Mouse (Mus musculus): Measurements from ENCODE around the gene Prkaa1. TPM values are rescaled to one million over a fixed set of nuclear protein-coding genes. Genes with fewer than 3 reads are reported as not detected.
"Not testable (repeated sequence)": the region's sequence is repeated elsewhere in the genome, so short reads cannot be mapped to it uniquely, and the experiment has no call there.

The Prkaa1 gene
- polyA plus RNA-seq, 1 experiment from 2014 or later, result 12.2 TPM

DNA sequence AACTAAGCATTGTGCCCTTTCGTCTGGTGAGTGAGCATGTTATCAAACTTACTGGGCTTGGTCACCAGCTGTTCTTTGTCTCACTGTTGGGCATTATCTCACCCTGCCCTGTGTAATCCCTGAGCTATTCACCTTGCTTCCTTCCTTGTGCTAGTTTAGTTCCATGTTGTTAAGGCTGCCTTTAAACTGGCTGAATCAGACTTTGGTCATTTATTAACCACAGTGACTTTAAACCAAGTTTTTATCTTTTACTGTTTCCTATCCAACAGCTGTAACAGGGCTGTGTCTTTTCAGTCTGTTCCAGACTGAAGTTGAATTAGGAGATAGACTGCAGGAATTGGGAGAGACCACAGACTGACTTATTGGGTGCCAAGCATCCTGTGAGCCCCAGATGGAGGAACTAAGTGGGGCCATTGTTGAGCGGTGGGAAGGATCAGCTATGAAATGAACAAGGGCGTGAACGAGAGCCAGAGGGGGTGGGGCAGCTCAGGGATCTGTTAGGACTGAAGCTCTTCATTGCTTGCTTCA lies 52.4 kb downstream of the Prkaa1 start:
- WGBS (ENCODE audit: insufficient replicate concordance), result 10% methylated on average over 4 of the region's 4 CpGs
- Histone ChIP-seq H3K4me1 (replicated peaks) (peaks cover 27% of the 10 kb centered on the region), H3K36me3 (replicated peaks) (0 out of 2 replicates have a peak, but pooled peaks cover 4% of the 10 kb centered on the region), H3K27me3 (no peaks in the 10 kb centered on the region), H3K27ac (replicated peaks) (peak overlapping the region; percentile 65), H3K4me2 (peak overlapping the region; percentile 32; the same call in 1 of the 2 replicates), H3K9me3 (replicated peaks) (no peaks in the 10 kb centered on the region), H3K9ac (no peak overlapping the region), H3K4me3 (replicated peaks) (no peak overlapping the region)
- ATAC-seq (ENCODE audit: insufficient read depth), result peak; percentile 56

- Histone ChIP-seq H3K36me3 (replicated peaks) (0 out of 2 replicates have a peak, but pooled peaks cover 2% of the 10 kb centered on the region), H3K4me1 (replicated peaks) (peaks cover 31% of the 10 kb centered on the region), H3K27me3 (no peaks in the 10 kb centered on the region), H3K9ac (no peak overlapping the region), H3K27ac (replicated peaks) (no peak overlapping the region), H3K4me3 (replicated peaks) (no peak overlapping the region), H3K4me2 (no peak overlapping the region), H3K9me3 (replicated peaks) (no peaks in the 10 kb centered on the region)
- WGBS (ENCODE audit: insufficient replicate concordance), result 47% methylated on average over 4 of the region's 4 CpGs
- no peak for ATAC-seq (ENCODE audit: insufficient read depth)
Measured at GRCm38 (mm10) chr15:5196691-5197090, 53.0 kb downstream of the Prkaa1 start.

DNA sequence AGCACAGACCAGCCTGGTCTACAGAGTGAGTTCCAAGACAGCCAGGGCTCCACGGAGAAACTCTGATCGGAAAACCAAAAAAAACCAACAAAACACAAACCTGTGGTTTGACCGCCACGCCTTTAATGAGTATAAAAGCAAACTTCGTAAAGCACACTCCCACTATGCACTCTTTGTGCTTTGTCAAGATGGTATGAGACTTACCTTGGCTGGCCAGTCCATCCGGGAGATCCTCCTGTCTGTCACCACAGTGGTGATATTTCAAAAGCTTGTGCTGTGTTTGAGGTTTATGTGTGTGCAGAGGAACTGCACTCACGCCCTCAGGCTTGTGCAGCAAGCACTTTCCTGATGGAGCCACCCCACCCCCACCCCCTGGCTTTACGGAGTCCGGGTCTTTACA lies 61.6 kb downstream of the Prkaa1 start:
- H3K4me1 ChIP-seq (replicated peaks), result 0 out of 2 replicates have a peak, but pooled peaks cover 4% of the 10 kb centered on the region
- no peaks in the 10 kb centered on the region for H3K27me3 ChIP-seq
- no peak overlapping the region for H3K4me2 ChIP-seq
- H3K4me3 ChIP-seq (replicated peaks), result no peak overlapping the region
- 78% methylated on average over 9 of the region's 9 CpGs for WGBS (ENCODE audit: insufficient replicate concordance)
- H3K9me3 ChIP-seq (replicated peaks), result no peaks in the 10 kb centered on the region
- no peak overlapping the region for H3K27ac ChIP-seq (replicated peaks)
- H3K36me3 ChIP-seq (replicated peaks), result no peaks in the 10 kb centered on the region
- no peak for ATAC-seq (ENCODE audit: insufficient read depth)
- H3K9ac ChIP-seq, result no peak overlapping the region

DNA sequence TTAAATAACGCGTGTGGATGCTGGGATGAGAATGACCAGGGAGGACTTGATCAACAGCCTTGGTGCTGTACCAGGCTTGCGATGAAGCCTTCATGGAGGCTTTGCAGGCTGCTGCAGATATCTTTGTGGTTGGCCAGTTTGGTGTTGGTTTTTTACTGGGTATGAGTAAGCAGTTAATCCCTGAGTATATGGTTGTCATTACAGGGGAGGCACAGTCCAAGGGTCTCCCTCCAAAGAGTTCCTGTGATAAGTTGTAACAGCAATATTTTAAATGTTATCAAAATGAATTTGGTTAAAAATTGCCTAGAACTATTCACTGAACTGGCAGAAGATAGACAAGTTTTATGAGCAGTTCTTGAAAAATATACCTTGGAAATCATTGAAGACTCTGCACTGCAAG lies 65.5 kb downstream of the Prkaa1 start:
- Histone ChIP-seq H3K4me1 (replicated peaks) (no peaks in the 10 kb centered on the region), H3K9me3 (replicated peaks) (no peaks in the 10 kb centered on the region), H3K36me3 (replicated peaks) (0 out of 2 replicates have a peak, but pooled peaks cover 16% of the 10 kb centered on the region), H3K9ac (no peak overlapping the region), H3K4me2 (no peak overlapping the region), H3K27me3 (no peaks in the 10 kb centered on the region), H3K4me3 (replicated peaks) (no peak overlapping the region), H3K27ac (replicated peaks) (no peak overlapping the region)
- ATAC-seq (ENCODE audit: insufficient read depth), result no peak
- WGBS (ENCODE audit: insufficient replicate concordance), result 83% methylated on average over 3 of the region's 3 CpGs

GRCm38 (mm10) chr15:5220491-5220890 lies 76.8 kb downstream of the Prkaa1 start:
- Histone ChIP-seq H3K27me3 (no peaks in the 10 kb centered on the region), H3K9me3 (replicated peaks) (no peaks in the 10 kb centered on the region), H3K9ac (no peak overlapping the region), H3K4me1 (replicated peaks) (no peaks in the 10 kb centered on the region), H3K4me2 (no peak overlapping the region), H3K36me3 (replicated peaks) (0 out of 2 replicates have a peak, but pooled peaks cover 2% of the 10 kb centered on the region), H3K27ac (replicated peaks) (no peak overlapping the region), H3K4me3 (replicated peaks) (no peak overlapping the region)
- ATAC-seq (ENCODE audit: insufficient read depth), result no peak
- 81% methylated on average over 6 of the region's 6 CpGs for WGBS (ENCODE audit: insufficient replicate concordance)

GRCm38 (mm10) chr15:5230746-5231145 lies 87.1 kb downstream of the Prkaa1 start:
- H3K36me3 ChIP-seq (replicated peaks); H3K4me3 ChIP-seq (replicated peaks); H3K9me3 ChIP-seq (replicated peaks); H3K4me2 ChIP-seq; ATAC-seq (ENCODE audit: insufficient read depth); H3K4me1 ChIP-seq (replicated peaks); H3K27ac ChIP-seq (replicated peaks); H3K9ac ChIP-seq; H3K27me3 ChIP-seq: not testable (repeated sequence)
- WGBS (ENCODE audit: insufficient replicate concordance), result 66% methylated on average over 10 of the region's 10 CpGs

Other genes with a start within 250 kb of the Prkaa1 start
- gene Mroh2b, start 245.1 kb upstream of the Prkaa1 start, polyA plus RNA-seq (2015; fragmentation: Nextera tagmentation; extraction: Ambion mirVana), result not detected in 2 replicates
- not detected in 2 replicates for gene C7, start 80.1 kb upstream of the Prkaa1 start, polyA plus RNA-seq (2015; fragmentation: Nextera tagmentation; extraction: Ambion mirVana)
- 1.2 and 1.6 TPM in 2 replicates for gene Card6, start 35.3 kb upstream of the Prkaa1 start, polyA plus RNA-seq (2015; fragmentation: Nextera tagmentation; extraction: Ambion mirVana)
- gene Rpl37, start 27.2 kb upstream of the Prkaa1 start, polyA plus RNA-seq (2015; fragmentation: Nextera tagmentation; extraction: Ambion mirVana), result 195 and 292 TPM in 2 replicates
- 13.5 and 15.7 TPM in 2 replicates for gene Ttc33, start 41.7 kb downstream of the Prkaa1 start, polyA plus RNA-seq (2015; fragmentation: Nextera tagmentation; extraction: Ambion mirVana)
- 1.5 and 1.6 TPM in 2 replicates for gene Ptger4, start 100.3 kb downstream of the Prkaa1 start, polyA plus RNA-seq (2015; fragmentation: Nextera tagmentation; extraction: Ambion mirVana)